In the genomic region with DNA sequence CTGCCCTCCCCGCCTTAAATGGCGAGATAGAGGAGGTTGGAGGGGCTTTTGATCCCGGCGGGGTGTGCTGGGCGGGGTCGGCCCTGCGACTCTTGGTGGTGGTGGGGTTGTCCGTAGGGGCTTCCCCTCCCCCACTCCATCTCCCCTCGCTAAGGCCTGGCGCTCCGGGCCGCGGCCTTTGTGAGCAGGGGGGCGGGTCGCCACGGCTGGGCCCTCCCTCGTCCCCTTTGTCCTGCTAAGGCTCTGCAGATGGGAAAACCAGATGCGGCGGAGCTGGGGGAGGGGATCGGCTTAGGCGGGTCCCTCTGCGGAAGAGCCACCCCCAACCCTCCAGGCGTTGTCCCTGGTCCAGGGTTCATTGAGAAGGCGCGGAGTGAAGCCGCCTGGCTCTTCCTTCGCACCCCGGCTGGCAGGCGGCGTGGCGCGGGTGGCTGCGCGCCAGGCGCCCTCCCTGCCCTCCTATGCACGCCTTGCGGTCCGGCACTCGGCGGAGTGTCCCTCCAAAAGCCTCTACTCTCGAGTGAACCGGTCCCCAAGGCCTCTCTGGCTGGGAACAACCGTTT, we compare ENCODE assay signal across 8 mouse cellular contexts. TPM values are rescaled to one million over a fixed set of nuclear protein-coding genes. Genes with fewer than 3 reads are reported as not detected.
A peak's percentile ranks its signal among the peaks of the same experiment; 100 is the strongest.
DNase-seq lines count a peak whose midpoint lies in the region; ATAC-seq lines count a peak whose summit lies in the region.

No protein-coding gene starts in this region.

- H3K9ac ChIP-seq in embryonic facial prominence, embryonic 14.5 days (ENCODE audit: low read depth, low read length), result peak overlapping the region; percentile 98
- peak overlapping the region; percentile 85 for H3K9ac ChIP-seq in heart, embryonic 15.5 days
- H3K9ac ChIP-seq in lung, embryonic 16.5 days (ENCODE audit: low read length), result peak overlapping the region; percentile 92

- H3K4me1 ChIP-seq in embryonic facial prominence, embryonic 14.5 days (ENCODE audit: control insufficient read depth, insufficient read depth, low read length), result peaks cover 24% of the 10 kb centered on the region
- peaks cover 50% of the 10 kb centered on the region for H3K4me1 ChIP-seq in heart, embryonic 15.5 days (replicated peaks)
- H3K4me1 ChIP-seq in lung, embryonic 16.5 days (replicated peaks; ENCODE audit: control insufficient read depth, insufficient read depth, low read length), result peaks cover 30% of the 10 kb centered on the region

- peaks cover 15% of the 10 kb centered on the region for H3K36me3 ChIP-seq in embryonic facial prominence, embryonic 14.5 days (ENCODE audit: control insufficient read depth, insufficient read depth, low read length)
- no peaks in the 10 kb centered on the region for H3K36me3 ChIP-seq in heart, embryonic 15.5 days
- peaks cover 4% of the 10 kb centered on the region; the same call in 1 of the 2 replicates for H3K36me3 ChIP-seq in lung, embryonic 16.5 days (ENCODE audit: control insufficient read depth, insufficient read depth, low read length)

- ATAC-seq in embryonic facial prominence, embryonic 14.5 days (ENCODE audit: low read depth), result peak; percentile 73
- ATAC-seq in heart, embryonic 15.5 days (replicated peaks; ENCODE audit: insufficient number of reproducible peaks, insufficient read depth, low FRiP score, low read depth), result peak; percentile 74
- ATAC-seq in lung, embryonic 16.5 days (ENCODE audit: low read depth), result peak; percentile 81

- 0% methylated on average over 16 of the region's 43 CpGs for WGBS in embryonic facial prominence, embryonic 14.5 days
- 2% methylated on average over 43 of the region's 43 CpGs for WGBS in heart, embryonic 15.5 days
- under 1% methylated on average over 43 of the region's 43 CpGs for WGBS in lung, embryonic 16.5 days

- peak overlapping the region; percentile 92 for H3K4me2 ChIP-seq in embryonic facial prominence, embryonic 14.5 days (ENCODE audit: low read depth, low read length)
- peak overlapping the region; percentile 94 for H3K4me2 ChIP-seq in heart, embryonic 15.5 days
- peak overlapping the region; percentile 73 for H3K4me2 ChIP-seq in lung, embryonic 16.5 days (ENCODE audit: low read depth, low read length)

- H3K4me3 ChIP-seq in embryonic facial prominence, embryonic 14.5 days (ENCODE audit: low read depth, low read length), result peak overlapping the region; percentile 99
- H3K4me3 ChIP-seq in heart, embryonic 15.5 days, result peak overlapping the region; percentile 81
- peak overlapping the region; percentile 89 for H3K4me3 ChIP-seq in lung, embryonic 16.5 days (ENCODE audit: low read length)

- no peaks in the 10 kb centered on the region for H3K27me3 ChIP-seq in embryonic facial prominence, embryonic 14.5 days (replicated peaks; ENCODE audit: control insufficient read depth, insufficient read depth, low read length)
- peaks cover 4% of the 10 kb centered on the region; the same call in 1 of the 2 replicates for H3K27me3 ChIP-seq in heart, embryonic 15.5 days
- H3K27me3 ChIP-seq in lung, embryonic 16.5 days (ENCODE audit: control insufficient read depth, insufficient read depth, low read depth, low read length), result no peaks in the 10 kb centered on the region

- H3K9me3 ChIP-seq in embryonic facial prominence, embryonic 14.5 days (ENCODE audit: control insufficient read depth, low read length), result no peaks in the 10 kb centered on the region
- no peaks in the 10 kb centered on the region for H3K9me3 ChIP-seq in heart, embryonic 15.5 days (replicated peaks)
- no peaks in the 10 kb centered on the region for H3K9me3 ChIP-seq in lung, embryonic 16.5 days (ENCODE audit: control insufficient read depth, low read length)

- peak overlapping the region; percentile 99 for H3K27ac ChIP-seq in embryonic facial prominence, embryonic 14.5 days (replicated peaks; ENCODE audit: low read depth, low read length)
- H3K27ac ChIP-seq in heart, embryonic 15.5 days, result peak overlapping the region; percentile 87
- H3K27ac ChIP-seq in lung, embryonic 16.5 days (ENCODE audit: low read length), result peak overlapping the region; percentile 98

- peak; percentile 77 to 78 for DNase-seq in right cerebral cortex, postnatal 10 days (ENCODE audit: low spot score in 2 of 2)
- DNase-seq in right cerebral cortex, postnatal 36 days (ENCODE audit: low spot score in 2 of 2), result no peak
- DNase-seq in embryonic facial prominence, embryonic 14.5 days (ENCODE audit: low spot score), result peak; percentile 94
- DNase-seq in kidney, postnatal 14 days, result peak; percentile 84
- peak; percentile 47 for DNase-seq in retina, postnatal 7 days (ENCODE audit: low read depth, low spot score)
- DNase-seq in spleen, postnatal 36 days (ENCODE audit: low spot score in 2 of 2), result no peak

RNA-seq across cellular contexts. Expression of a gene that starts 1.8 kb away (rescaled TPM):
- polyA plus RNA-seq in embryonic facial prominence, embryonic 14.5 days (2014; fragmentation: Nextera tagmentation; extraction: Ambion mirVana), result 338 and 413 TPM in 2 replicates
- polyA plus RNA-seq in heart, embryonic 15.5 days (2015; fragmentation: Nextera tagmentation; extraction: Ambion mirVana), result 108 and 137 TPM in 2 replicates
- 181 and 222 TPM in 2 replicates for polyA plus RNA-seq in lung, embryonic 16.5 days (2015; fragmentation: Nextera tagmentation; extraction: Ambion mirVana)

RNA-seq across cellular contexts. Expression of a gene that starts 55.4 kb away (rescaled TPM):
- 12,527 and 12,883 TPM in 2 replicates for polyA plus RNA-seq in embryonic facial prominence, embryonic 14.5 days (2014; fragmentation: Nextera tagmentation; extraction: Ambion mirVana)
- 5,943 and 6,493 TPM in 2 replicates for polyA plus RNA-seq in heart, embryonic 15.5 days (2015; fragmentation: Nextera tagmentation; extraction: Ambion mirVana)
- 16,153 and 18,603 TPM in 2 replicates for polyA plus RNA-seq in lung, embryonic 16.5 days (2015; fragmentation: Nextera tagmentation; extraction: Ambion mirVana)

Comparison
In these comparisons a context has a peak if more than half of its experiments do, and no peak if none do; other contexts are left out.
1. DNase-seq: peak in right cerebral cortex, postnatal 10 days (2 of 2), embryonic facial prominence, embryonic 14.5 days (single experiment), kidney, postnatal 14 days (single experiment) and retina, postnatal 7 days (single experiment); none in right cerebral cortex, postnatal 36 days (0 of 2) and spleen, postnatal 36 days (0 of 2).
2. Peak in every context shown above with its lines, with median percentiles within 50 percentile points of each other: ATAC-seq, H3K27ac ChIP-seq, H3K4me2 ChIP-seq, H3K4me3 ChIP-seq and H3K9ac ChIP-seq.